Mouse (Mus musculus): ENCODE data around the gene Usp54.
A peak's percentile ranks its signal among the peaks of the same experiment; 100 is the strongest.

The Usp54 gene

DNA sequence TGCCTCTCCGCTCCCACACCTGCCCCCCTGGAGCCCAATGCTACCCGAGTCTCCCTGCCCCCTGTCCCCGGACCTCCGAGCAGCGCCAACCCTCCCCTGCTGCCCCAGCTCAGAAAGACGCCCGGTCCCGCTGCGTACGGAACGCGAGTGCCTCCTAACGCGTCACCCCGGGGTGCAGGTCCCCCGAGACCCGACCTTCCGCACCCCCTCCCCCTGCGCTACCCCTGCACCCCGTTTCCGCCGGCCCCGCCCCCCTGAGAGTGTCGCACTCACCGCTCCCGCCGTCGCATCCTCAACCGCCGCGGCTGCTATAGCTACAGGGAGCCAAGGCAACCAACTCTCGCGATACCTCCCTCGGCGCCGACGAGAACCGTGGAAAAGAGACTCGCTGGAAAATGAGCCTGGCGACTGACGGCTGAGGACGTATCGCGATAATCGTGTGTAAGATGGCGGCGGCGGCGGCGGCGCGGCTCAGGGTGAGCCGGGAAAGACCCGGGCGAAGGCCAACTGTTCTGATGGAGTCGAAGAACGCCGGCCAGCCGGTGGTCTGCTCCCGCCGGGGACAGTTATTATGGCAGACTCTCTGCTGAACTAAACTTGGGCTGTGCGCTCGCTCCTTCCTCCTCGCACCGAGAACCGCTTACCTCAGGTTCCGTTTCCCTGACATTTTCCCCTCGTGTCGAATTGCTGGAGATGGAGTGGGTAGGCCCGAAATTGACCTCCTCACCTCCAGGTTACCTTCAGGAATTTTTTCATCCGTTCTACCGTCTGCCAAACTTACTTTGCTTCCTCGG is at the start of gene Usp54:
TSS of gene Usp54 (minus strand) at position 420 of the 794 bp plus-strand sequence.
- DNase-seq (ENCODE audit: low read depth in 1 of 2, low spot score in 2 of 2), result peak; percentile 92 to 94

DNA sequence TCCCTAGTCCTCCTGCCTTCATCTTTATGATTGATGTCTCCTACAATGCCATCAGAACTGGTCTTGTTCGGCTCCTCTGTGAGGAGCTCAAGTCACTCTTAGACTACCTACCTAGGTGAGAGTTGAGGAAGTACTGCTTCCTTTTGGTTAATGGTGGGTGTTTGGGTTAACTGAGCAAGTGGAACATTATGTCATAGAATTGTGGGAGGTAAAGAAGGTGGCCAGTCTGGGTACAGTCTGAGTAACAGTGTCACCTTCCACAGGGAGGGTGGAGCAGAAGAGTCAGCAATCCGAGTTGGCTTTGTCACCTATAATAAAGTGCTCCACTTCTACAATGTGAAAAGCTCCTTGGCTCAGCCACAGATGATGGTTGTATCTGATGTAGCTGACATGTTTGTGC is 48.1 kb upstream of the Usp54 start:
- no peak for DNase-seq (ENCODE audit: low read depth in 1 of 2, low spot score in 2 of 2)

- DNase-seq (ENCODE audit: low read depth in 1 of 2, low spot score in 2 of 2), result no peak
These were observed 45.7 kb upstream of the Usp54 start for GRCm38 (mm10) chr14:20686576-20686975.

DNA sequence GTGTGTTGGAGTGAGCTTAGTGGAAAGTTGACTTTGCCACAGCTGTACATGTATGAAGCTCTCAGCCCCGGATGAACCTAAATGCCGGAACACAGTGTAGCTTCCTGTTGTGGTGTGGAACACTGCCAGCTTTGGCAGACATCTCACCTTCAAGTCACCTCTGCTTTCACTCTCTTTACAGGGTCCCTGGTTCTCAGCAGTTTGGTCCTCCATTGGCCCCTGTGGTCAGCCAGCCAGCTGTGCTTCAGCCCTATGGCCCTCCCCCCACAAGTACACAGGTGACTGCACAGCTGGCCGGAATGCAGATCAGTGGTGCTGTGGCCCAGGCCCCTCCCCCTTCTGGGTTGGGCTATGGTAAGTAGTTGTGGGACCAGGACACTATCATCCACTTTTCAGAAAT is 41.6 kb upstream of the Usp54 start:
- no peak for DNase-seq (ENCODE audit: low read depth in 1 of 2, low spot score in 2 of 2)

GRCm38 (mm10) chr14:20681742-20682141 is 40.9 kb upstream of the Usp54 start:
- DNase-seq (ENCODE audit: low read depth in 1 of 2, low spot score in 2 of 2), result no peak

GRCm38 (mm10) chr14:20677906-20678305 is 37.0 kb upstream of the Usp54 start:
- no peak for DNase-seq (ENCODE audit: low read depth in 1 of 2, low spot score in 2 of 2)

GRCm38 (mm10) chr14:20674064-20674833 is 33.4 kb upstream of the Usp54 start, which contains the start of gene Sec24c:
TSS of gene Sec24c (plus strand) at chr14:20674308.
- DNase-seq (ENCODE audit: low read depth in 1 of 2, low spot score in 2 of 2), result peak; percentile 93 to 94

- DNase-seq (ENCODE audit: low read depth in 1 of 2, low spot score in 2 of 2), result no peak
These were observed 32.8 kb upstream of the Usp54 start for GRCm38 (mm10) chr14:20673735-20674063.

DNA sequence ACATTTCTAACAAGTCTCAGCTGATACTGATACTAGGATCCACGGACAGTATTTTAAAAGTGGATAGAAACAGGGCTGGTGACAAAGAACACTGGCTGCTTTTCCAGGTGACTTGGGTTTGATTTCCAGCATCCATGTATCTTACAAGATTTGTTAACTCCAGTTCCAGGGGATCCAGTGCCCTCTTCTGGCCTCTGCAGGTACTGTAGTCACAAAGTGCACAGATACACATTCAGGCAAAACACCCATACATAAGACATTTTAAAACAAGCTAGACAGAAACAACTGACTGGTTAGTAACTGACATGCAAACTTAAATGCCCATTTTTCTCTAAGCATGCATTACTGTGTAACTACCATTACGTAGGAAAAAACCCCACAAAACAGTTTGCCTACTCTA is 32.1 kb upstream of the Usp54 start:
- no peak for DNase-seq (ENCODE audit: low read depth in 1 of 2, low spot score in 2 of 2)

DNA sequence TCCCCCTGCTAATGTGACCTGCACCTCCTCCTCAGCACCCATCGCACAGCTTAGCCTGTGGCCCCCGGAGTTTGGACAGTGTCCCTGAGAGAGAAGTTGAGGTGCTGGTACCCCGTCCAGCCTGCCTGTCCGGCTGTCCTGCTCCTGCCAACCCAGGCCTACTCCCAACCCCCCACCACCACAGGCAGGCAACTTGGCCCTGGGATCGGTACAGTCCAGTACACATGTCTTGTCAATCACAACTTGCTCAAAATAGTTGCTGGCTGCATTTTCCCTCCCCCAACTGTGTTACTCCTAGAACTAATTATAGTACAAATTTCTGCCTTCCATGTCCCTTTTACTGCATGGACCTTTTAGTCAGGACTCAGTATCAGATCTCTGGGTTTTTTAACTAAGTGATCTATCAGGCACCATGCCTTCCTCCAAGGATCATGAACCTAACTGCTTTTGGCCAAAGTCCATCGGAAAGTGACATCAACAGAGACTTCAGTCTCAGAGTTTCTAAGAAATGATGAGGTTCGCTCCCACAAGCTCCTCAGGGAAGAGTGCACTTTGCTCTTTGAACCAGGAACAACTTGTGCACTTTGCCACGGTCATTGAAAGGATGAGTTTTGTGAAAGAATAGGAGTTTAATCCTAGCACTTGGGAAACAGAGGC is 27.4 kb upstream of the Usp54 start, which contains the start of gene Synpo2l:
TSS of gene Synpo2l (minus strand) at position 201 of the 657 bp plus-strand sequence.
- DNase-seq (ENCODE audit: low read depth in 1 of 2, low spot score in 2 of 2), result no peak

DNA sequence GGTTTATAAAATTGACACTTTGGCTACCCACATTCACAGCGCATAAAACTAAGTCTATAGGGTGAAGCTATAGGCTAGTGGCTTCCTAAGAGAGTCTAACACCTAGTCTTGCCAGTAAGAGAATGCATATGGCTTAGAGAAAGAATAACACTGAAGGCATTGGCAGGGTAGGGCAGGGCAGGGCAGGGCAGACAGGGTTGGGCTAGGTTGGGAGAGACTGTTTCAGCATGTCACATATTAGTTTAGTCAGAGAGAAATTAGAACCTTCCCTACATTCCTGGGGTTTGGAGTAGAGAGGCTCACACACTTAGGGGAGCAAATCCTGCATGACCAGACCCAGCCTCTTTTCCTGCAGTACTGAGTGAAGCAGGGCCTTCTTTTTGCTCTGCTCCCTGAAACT is 26.6 kb upstream of the Usp54 start:
- no peak for DNase-seq (ENCODE audit: low read depth in 1 of 2, low spot score in 2 of 2)

GRCm38 (mm10) chr14:20664436-20664835 is 23.6 kb upstream of the Usp54 start:
- no peak for DNase-seq (ENCODE audit: low read depth in 1 of 2, low spot score in 2 of 2)

- no peak for DNase-seq (ENCODE audit: low read depth in 1 of 2, low spot score in 2 of 2)
These were observed 22.7 kb upstream of the Usp54 start for GRCm38 (mm10) chr14:20663601-20664000.

DNA sequence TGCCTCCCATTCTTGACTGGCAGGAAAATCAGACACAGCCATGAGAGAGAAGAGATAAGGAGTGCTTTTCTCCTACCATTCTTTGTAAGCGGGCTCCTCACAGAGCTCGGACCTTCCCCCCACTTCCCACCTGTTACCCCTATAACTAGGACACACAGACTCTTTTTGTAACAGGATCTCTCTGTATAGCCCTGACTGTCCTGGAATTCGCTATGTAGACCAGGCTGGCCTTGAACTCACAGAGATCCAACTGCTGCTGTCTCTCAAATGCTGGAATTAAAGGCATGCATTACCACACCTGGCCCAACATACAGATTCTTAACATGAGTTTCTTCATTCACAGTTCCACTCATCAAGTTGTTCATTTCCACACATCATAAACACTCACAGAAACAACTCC is 21.9 kb upstream of the Usp54 start:
- DNase-seq (ENCODE audit: low read depth in 1 of 2, low spot score in 2 of 2), result no peak

DNA sequence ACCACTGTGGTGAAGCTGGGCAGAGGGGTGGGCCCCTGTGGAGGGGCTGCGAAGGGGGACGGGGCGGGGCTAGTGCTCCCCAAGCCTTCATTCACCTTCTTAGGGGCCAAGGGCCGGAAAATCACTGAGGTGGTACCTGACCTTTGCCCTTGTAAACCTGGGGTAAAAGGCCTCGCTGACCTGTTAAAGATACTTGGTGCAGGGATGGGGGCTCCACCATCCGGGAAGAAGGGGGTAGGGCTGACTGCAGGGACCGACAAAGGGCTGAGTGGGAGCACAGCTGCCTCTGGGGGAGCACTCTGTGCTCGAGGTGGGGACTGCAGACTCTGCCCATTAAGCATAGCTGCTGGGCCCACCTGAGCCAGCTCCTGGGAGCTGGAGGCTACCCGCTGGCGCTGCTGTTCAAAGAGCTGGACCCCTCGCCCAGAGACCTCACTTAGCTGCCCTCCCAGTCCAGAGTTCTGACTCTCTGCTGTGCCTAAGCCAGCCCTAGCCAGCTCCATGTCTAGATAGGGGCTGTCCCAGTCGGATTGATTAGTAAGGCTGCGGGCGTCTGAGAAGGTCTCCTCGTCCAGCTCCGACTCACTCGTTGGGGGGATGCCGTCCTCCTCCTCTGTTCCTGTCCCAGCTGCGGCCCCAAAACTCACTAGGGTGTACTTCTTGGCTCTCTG is 20.9 kb upstream of the Usp54 start:
- no peak for DNase-seq (ENCODE audit: low read depth in 1 of 2, low spot score in 2 of 2)

DNA sequence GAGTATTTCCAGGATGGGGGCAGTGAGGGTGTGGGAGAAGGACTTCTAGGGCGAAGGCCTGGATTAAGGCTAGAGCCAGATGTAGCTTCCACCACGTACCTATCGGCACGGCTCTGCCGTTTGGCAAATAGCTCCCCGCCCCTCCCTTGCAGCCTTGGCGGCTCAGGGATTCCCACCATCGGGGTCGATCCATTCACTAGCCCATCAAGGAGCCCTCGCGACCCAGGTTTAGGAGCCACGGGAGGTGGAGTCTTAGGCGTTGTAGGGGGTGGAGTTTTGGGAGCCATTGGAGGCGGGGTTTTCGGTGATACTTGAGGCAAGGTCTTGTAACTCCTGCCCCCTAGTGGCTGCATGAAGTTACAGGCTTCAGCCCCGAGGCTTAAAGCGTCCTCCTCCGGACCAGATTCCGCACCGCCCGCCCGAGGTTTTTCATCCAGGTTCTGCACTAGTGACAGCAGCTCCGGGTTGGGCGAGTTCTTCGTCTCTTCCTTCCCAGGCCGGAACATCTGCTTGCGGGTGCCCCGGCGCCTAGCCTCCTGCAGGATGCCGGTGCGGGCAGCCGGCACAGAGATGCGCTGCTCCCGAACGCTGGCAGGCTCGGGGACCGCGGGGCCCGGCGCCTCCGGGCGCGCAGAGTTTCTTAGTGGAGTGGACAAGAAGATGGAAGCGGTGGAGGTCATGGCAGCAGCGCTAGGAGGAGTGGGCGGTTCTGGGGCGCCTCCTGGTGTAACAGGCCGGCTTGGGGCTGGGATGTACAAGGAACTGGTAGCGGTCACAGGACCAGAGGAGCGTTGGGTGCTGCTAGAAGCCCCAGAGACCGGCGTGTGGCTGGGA is 20.2 kb upstream of the Usp54 start:
- peak; percentile 78 to 79 for DNase-seq (ENCODE audit: low read depth in 1 of 2, low spot score in 2 of 2)

GRCm38 (mm10) chr14:20659687-20660086 is 18.8 kb upstream of the Usp54 start:
- DNase-seq (ENCODE audit: low read depth in 1 of 2, low spot score in 2 of 2), result no peak

GRCm38 (mm10) chr14:20658902-20659301 is 18.0 kb upstream of the Usp54 start:
- DNase-seq (ENCODE audit: low read depth in 1 of 2, low spot score in 2 of 2), result no peak

- DNase-seq (ENCODE audit: low read depth in 1 of 2, low spot score in 2 of 2), result no peak
These were observed 17.5 kb upstream of the Usp54 start for GRCm38 (mm10) chr14:20658326-20658725.

DNA sequence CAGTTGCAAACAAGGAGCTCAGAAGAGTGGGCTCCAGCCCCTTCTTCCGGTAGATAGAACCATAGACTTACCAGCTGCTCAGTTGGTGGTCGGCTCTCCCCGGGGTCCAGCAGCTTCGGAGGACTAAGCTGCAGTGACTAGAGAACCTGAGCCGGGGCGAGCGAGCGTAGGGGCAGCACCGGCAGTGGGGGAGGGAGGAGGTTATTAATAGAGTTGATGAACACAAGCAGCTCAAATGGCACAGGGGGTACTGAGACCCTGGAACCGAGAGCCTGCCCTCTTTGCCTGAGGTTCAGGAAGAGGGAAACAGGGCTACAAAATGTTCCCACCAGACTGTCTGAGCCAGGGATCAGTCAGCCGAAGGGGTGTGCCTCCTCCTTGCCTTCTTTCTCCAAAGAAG is 15.5 kb upstream of the Usp54 start, which contains the start of gene Myoz1:
TSS of gene Myoz1 (minus strand) at position 180 of the 400 bp plus-strand sequence.
- DNase-seq (ENCODE audit: low read depth in 1 of 2, low spot score in 2 of 2), result no peak
